Mouse (Mus musculus) limb, embryonic 11.5 days (tissue): Measurements from ENCODE around the gene Ipo11. TPM values are rescaled to one million over a fixed set of nuclear protein-coding genes. Genes with fewer than 3 reads are reported as not detected.

ENCODE experiments used
- ATAC-seq: fragments of 200-750 bp; cut with Nextera tagmentation; 2 replicates; pipeline ENCODE4 v1.8.0; 2017; ENCODE audit warnings: low read depth; ENCODE audit not compliant: insufficient number of reproducible peaks, low FRiP score, low TSS enrichment
- DNase-seq: peaks from one replicate; pipeline ENCODE4 v3.0.0-alpha.2; 2015; ENCODE audit warnings: low spot score
- H3K27ac ChIP-seq: fragments of 300-500 bp; sonication (generic); replicated peaks from 2 replicates; pipeline ENCODE4 v1.5.1; 2014; ENCODE audit warnings: low read depth, mild to moderate bottlenecking, low read length
- H3K27me3 ChIP-seq: fragments of 300-500 bp; sonication (generic); 2 replicates; pipeline ENCODE4 v1.6.1; 2014; ENCODE audit warnings: mild to moderate bottlenecking, low read length, mixed read lengths; ENCODE audit not compliant: control insufficient read depth, insufficient read depth
- H3K36me3 ChIP-seq: fragments of 300-500 bp; sonication (generic); 2 replicates; pipeline ENCODE4 v1.6.1; 2014; ENCODE audit warnings: mild to moderate bottlenecking, low read length, moderate library complexity, mixed read lengths; ENCODE audit not compliant: control insufficient read depth, insufficient read depth
- H3K4me1 ChIP-seq: fragments of 300-500 bp; sonication (generic); 2 replicates; pipeline ENCODE4 v1.6.1; 2014; ENCODE audit warnings: low read length, mixed read lengths; ENCODE audit not compliant: control insufficient read depth, insufficient read depth
- H3K4me2 ChIP-seq: fragments of 300-500 bp; sonication (generic); 2 replicates; pipeline ENCODE4 v1.6.1; 2014; ENCODE audit warnings: low read depth, mild to moderate bottlenecking, moderate library complexity; ENCODE audit not compliant: severe bottlenecking
- H3K4me3 ChIP-seq: fragments of 300-500 bp; sonication (generic); 2 replicates; pipeline ENCODE4 v1.5.1; 2014; ENCODE audit warnings: low read depth, low read length
- H3K9ac ChIP-seq: fragments of 300-500 bp; sonication (generic); 2 replicates; pipeline ENCODE4 v1.6.1; 2014; ENCODE audit warnings: mild to moderate bottlenecking, low read length
- H3K9me3 ChIP-seq: fragments of 300-500 bp; sonication (generic); 2 replicates; pipeline ENCODE4 v1.6.1; 2016; ENCODE audit warnings: low read length; ENCODE audit not compliant: control insufficient read depth
- WGBS: fragments of 180-500 bp; shearing (Covaris S2); extraction: QIAGEN DNeasy Blood & Tissue Kit; methylation state at CpG from one replicate; pipeline ENCODE4 v1.1.7; 2014; 5-methylcytosine and 5-hydroxymethylcytosine counted together
- polyA plus RNA-seq: library from polyadenylated mRNA; unstranded; fragments of >200 nt; fragmentation: Nextera tagmentation; extraction: Ambion mirVana; gene quantifications from 2 replicates; pipeline ENCODE4 v1.2.1, GENCODE M21; 2014

Gene Ipo11
- polyA plus RNA-seq, 1 experiment from 2014 or later = 69.2 TPM

DNA sequence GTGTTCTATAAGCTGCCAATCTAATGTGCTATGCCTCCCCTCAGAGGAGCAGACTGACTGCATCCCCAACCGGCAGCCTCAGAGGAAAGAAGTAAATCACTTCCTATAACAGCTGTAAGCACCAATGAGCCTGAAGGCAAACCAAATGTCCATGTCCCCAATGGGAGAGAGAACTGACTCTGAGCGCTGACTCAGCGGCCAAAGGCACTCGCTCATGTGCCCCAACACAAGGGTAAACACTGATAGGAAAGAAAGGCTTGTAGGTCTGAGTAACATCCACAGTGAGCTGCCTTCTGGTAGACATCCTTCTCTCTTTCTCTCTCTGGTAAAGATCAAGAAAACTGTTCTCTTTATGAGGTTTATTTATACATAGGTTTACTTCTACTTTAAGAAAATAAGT lies 94.2 kb downstream of the Ipo11 start:
- DNase-seq (no peak), ATAC-seq (no peak)
- 89% methylated on average over 4 of the region's 4 CpGs for WGBS
- Histone ChIP-seq H3K9me3 (no peaks in the 10 kb centered on the region), H3K9ac (no peak overlapping the region), H3K36me3 (no peaks in the 10 kb centered on the region), H3K4me3 (no peak overlapping the region), H3K27ac (no peak overlapping the region), H3K27me3 (no peaks in the 10 kb centered on the region), H3K4me1 (no peaks in the 10 kb centered on the region), H3K4me2 (no peak overlapping the region)

DNA sequence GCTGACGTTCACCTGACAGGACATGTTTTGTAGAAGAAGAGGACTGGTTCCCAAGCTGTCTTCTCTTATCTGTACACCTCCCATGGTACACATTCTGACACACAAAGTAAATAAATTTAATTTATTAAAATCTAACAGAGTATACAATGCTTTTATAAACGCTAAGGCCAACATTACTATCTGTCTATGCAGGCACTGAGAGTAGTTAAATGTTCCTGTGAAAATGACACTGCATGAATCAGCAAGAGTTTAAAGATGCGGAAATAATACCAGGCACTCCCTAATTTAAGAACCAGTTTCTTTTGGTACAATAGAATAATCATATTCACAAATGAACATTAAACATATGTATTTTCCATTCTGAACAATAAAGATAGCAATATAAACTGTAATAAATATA lies 98.0 kb downstream of the Ipo11 start:
- no peak for ATAC-seq
- H3K4me2 ChIP-seq = no peak overlapping the region
- H3K9ac ChIP-seq = no peak overlapping the region
- H3K36me3 ChIP-seq = no peaks in the 10 kb centered on the region
- H3K27ac ChIP-seq = no peak overlapping the region
- no peak for DNase-seq
- no peak overlapping the region for H3K4me3 ChIP-seq
- H3K4me1 ChIP-seq = no peaks in the 10 kb centered on the region
- H3K9me3 ChIP-seq = no peaks in the 10 kb centered on the region
- 97% methylated on average over 3 of the region's 3 CpGs for WGBS
- no peaks in the 10 kb centered on the region for H3K27me3 ChIP-seq

DNA sequence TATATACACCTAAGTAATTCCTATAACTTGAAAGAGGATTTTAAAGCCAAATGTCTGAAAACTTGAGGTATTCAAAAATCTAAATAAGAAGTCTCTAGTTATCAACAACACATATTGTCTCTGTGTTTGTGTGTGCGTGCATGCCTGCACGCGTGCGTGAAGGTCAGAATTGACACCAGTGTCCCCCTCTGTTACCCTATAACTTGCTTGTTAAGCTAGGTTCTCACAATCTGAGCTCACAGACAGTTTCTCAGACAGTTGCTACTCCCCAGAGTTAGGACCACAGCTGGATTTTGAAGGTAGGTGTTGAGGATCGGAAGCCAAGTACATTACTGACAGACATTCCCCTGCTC lies 100.3 kb downstream of the Ipo11 start:
- Histone ChIP-seq H3K4me3 (no peak overlapping the region), H3K4me1 (no peaks in the 10 kb centered on the region), H3K9ac (no peak overlapping the region), H3K27ac (no peak overlapping the region), H3K4me2 (no peak overlapping the region), H3K36me3 (no peaks in the 10 kb centered on the region; the same call in 1 of the 2 replicates), H3K27me3 (no peaks in the 10 kb centered on the region), H3K9me3 (no peaks in the 10 kb centered on the region)
- 87% methylated on average over 5 of the region's 5 CpGs for WGBS
- no peak for DNase-seq
- no peak for ATAC-seq

DNA sequence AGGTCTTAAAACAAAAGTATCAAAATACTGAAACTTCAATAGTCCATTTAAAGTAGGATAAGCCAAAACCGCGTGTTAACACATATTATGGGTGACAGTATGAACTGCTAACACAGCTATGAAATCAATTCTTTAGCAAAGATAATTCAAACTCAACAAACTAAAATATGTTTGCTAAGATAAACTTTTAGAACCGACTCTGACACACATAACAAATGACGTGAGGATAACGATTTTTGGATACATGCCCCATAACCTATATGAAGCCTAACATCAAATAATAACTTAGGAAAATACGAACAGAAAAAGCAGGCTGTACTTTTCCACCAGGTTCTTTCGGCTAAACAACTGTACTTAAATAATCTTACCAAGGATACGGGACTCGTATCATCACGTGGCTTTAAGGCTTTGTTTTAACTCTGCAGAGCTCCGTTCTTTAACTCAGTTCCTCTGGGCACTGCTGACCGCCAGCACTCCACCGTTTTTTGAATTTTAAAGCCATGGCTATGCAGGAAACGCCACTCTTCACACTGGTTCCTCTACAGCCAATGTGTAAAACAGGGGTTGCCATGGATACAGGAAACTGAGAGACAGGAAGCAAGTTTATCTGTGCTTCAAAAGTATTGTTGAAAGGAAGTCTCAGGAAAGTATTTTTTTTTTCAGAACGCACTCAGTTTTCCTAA lies 100.8 kb downstream of the Ipo11 start:
- no peak for DNase-seq
- no peaks in the 10 kb centered on the region for H3K4me1 ChIP-seq
- no peak overlapping the region for H3K4me2 ChIP-seq
- H3K9me3 ChIP-seq = no peaks in the 10 kb centered on the region
- H3K9ac ChIP-seq = no peak overlapping the region
- no peak overlapping the region for H3K27ac ChIP-seq
- ATAC-seq = no peak
- 78% methylated on average over 15 of the region's 15 CpGs for WGBS
- no peak overlapping the region for H3K4me3 ChIP-seq
- H3K27me3 ChIP-seq = no peaks in the 10 kb centered on the region
- no peaks in the 10 kb centered on the region; the same call in 1 of the 2 replicates for H3K36me3 ChIP-seq

DNA sequence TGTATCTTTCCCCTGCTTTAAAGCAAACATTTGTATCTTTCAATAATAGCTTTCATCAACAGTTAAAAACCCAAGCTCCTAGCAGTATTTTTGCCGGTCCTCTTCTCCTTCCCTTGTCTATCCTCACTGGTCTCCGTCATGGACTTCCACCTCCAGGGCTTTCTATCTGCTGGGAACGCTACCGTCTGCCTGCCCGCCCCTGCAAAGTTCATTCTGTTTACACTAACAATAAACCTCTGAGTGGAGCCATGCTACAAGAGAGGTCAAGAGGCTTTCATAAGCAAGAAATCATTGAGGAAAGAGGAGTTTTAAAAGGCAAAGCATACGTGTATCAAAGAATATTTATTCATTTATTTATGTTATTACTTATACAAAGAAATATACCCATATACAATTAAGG lies 106.7 kb downstream of the Ipo11 start:
- ATAC-seq (no peak), DNase-seq (no peak)
- Histone ChIP-seq H3K9me3 (no peaks in the 10 kb centered on the region), H3K4me1 (no peaks in the 10 kb centered on the region), H3K27ac (no peak overlapping the region), H3K4me2 (no peak overlapping the region), H3K27me3 (no peaks in the 10 kb centered on the region), H3K4me3 (no peak overlapping the region), H3K36me3 (no peaks in the 10 kb centered on the region; the same call in 1 of the 2 replicates), H3K9ac (no peak overlapping the region)
- 87% methylated on average over 6 of the region's 6 CpGs for WGBS

DNA sequence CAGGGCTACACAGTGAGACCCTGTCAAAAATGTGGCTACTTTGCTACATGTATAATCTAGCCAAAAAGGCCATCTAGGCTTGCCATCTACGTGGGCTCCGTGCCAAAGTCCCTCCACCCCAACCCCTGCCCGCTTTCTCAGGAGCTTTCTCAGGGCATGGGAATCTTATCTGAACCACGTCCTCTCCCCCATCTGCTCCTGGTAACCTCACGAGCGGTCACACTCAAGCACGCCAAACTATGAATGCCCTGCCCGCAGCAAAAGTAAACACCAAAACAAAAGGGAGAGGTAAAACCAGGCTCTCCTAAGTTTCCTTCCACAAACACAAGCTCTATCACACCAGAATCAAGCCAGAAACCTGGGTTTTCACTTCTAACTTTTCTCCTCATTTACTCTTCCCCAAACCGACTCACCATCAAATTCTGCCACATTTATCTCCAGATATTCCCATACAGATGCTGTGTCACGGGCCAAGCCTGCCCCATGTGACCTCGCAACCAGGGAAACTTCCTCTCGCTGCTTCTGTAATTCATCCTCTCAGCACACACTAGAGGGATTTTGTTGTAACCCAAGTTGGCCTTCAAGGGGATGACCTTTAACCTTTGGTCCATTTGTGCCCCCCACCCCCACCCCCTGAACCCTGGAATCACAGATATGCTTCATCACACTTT lies 107.3 kb downstream of the Ipo11 start:
- Histone ChIP-seq H3K9ac (no peak overlapping the region), H3K9me3 (no peaks in the 10 kb centered on the region), H3K36me3 (no peaks in the 10 kb centered on the region; the same call in 1 of the 2 replicates), H3K4me3 (no peak overlapping the region), H3K27me3 (no peaks in the 10 kb centered on the region), H3K27ac (no peak overlapping the region), H3K4me2 (no peak overlapping the region), H3K4me1 (no peaks in the 10 kb centered on the region)
- 89% methylated on average over 12 of the region's 12 CpGs for WGBS
- ATAC-seq (no peak), DNase-seq (no peak)

DNA sequence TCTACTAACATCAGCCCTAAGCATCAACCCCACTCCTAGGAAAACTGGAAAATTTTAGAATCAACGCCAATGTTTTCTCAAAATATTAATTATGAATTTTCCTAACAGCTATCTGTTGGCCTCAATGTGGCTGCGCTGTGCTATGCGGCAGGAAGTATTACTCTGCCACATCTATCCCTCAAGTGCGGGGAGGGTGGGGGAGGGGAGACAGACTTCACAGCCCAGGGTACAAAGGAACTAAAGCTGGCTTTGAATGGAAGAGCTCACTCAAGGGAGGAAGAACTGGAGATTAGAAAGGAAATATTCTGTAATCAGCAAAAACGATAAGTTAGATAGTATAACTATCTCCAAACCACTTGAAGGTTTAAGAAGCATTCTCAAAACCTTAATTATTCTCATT lies 111.1 kb downstream of the Ipo11 start:
- DNase-seq (no peak), ATAC-seq (no peak)
- Histone ChIP-seq H3K4me1 (no peaks in the 10 kb centered on the region), H3K4me2 (no peak overlapping the region), H3K9me3 (no peaks in the 10 kb centered on the region), H3K9ac (no peak overlapping the region), H3K36me3 (no peaks in the 10 kb centered on the region), H3K4me3 (no peak overlapping the region), H3K27me3 (no peaks in the 10 kb centered on the region), H3K27ac (no peak overlapping the region)
- 89% methylated on average over 5 of the region's 5 CpGs for WGBS

DNA sequence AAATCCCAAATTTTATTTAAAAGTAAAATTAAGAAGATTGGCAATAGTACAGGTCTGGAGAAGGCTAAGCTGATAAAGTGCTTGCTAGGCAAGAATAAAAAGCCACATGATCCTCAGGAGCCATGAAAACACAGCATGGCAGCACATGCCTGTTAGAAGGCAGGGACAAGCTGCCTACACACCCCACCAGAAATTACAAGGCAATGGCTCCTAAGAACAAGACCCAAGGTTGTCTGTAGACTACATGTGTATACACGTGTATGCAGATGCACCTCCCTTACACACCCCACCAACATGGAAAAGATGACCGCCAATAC lies 112.9 kb downstream of the Ipo11 start:
- Histone ChIP-seq H3K9ac (no peak overlapping the region), H3K4me3 (no peak overlapping the region), H3K4me2 (no peak overlapping the region), H3K9me3 (no peaks in the 10 kb centered on the region), H3K27me3 (no peaks in the 10 kb centered on the region), H3K27ac (no peak overlapping the region), H3K4me1 (no peaks in the 10 kb centered on the region), H3K36me3 (peaks cover 2% of the 10 kb centered on the region; the same call in 1 of the 2 replicates)
- DNase-seq = no peak
- WGBS = 88% methylated on average over 2 of the region's 2 CpGs
- ATAC-seq = no peak
